ENCODE assay signal across 1 mouse cellular context in the genomic region with DNA sequence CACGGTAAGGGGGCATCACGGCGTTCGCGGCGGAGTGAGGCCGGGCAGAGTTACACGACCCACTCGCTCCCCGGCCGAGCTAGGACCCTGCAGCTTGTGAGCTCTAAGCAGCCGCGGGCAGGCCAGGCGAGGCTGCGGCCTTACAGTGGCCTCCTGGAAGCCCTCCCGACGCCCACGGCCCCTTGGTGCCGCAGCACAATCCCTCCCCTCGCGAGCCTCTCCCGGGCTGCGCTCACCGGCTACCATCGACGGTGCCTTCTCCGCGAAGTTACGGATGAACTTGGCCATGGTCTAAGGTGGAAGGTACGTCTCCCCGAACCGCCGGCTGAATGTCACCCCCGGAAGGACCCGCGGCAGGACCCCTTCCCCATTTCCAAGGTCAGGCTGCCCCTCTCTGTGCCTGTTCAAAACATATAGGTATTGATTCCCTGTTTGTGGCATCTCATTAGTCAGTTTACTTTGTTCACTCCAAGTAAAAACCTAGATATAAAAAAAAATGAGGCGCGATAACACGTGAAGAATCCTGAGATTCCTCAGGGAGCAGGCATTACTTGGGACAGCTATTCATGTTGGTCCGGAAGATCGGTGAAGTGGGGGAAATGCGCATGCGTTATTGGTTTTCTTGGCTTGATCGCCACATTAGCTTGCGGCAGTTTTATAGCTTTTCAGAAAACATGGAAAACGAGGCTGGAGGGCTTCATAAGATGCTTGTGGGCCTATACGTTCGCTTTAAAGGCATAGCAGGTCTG.
TF ChIP-seq lines count a peak whose summit lies in the region.

A gene (minus strand): TSS at position 369 of the 749 bp plus-strand sequence.

TF ChIP-seq in CH12.LX, 34 proteins besides CTCF, POLR2A, EP300 and RAD21 (continued from another document):
- no peak for TF ChIP-seq TCF12 (IDR thresholded peaks at IDR 0.05; ENCODE audit: low read depth, low read length)
- TF ChIP-seq SIN3A (IDR thresholded peaks at IDR 0.05; ENCODE audit: low read length), result peak; percentile 90
- peak; percentile 75; the same call in 1 of the 2 replicates for TF ChIP-seq KAT2A (IDR thresholded peaks at IDR 0.05; ENCODE audit: insufficient replicate concordance, low read length)
- TF ChIP-seq GABPA (IDR thresholded peaks at IDR 0.05; ENCODE audit: insufficient replicate concordance, low read depth, low read length), result no peak; the same call in 1 of the 2 replicates
- no peak for TF ChIP-seq PAX5 (IDR thresholded peaks at IDR 0.05; ENCODE audit: low read length)
- TF ChIP-seq MAX (IDR thresholded peaks at IDR 0.05; ENCODE audit: low read length), result peak; percentile 100
- TF ChIP-seq RCOR1 (conservative IDR thresholded peaks at IDR 0.05; ENCODE audit: low read depth, low read length), result no peak
- peak; percentile 79 for TF ChIP-seq NRF1 (IDR thresholded peaks at IDR 0.05; ENCODE audit: low read depth, low read length)
- no peak for TF ChIP-seq ETS1 (conservative IDR thresholded peaks at IDR 0.05; ENCODE audit: low read depth, low read length)
- TF ChIP-seq CHD1 (IDR thresholded peaks at IDR 0.05; ENCODE audit: low read depth, low read length), result no peak
- no peak for TF ChIP-seq USF2 (conservative IDR thresholded peaks at IDR 0.05; ENCODE audit: low read depth, low read length)
- TF ChIP-seq MYC (IDR thresholded peaks at IDR 0.05; ENCODE audit: low read depth, low read length), result no peak
- TF ChIP-seq JUND (conservative IDR thresholded peaks at IDR 0.05; ENCODE audit: low read depth, low read length), result no peak
- TF ChIP-seq TBP (conservative IDR thresholded peaks at IDR 0.05; ENCODE audit: low read depth, low read length), result peak; percentile 88
- TF ChIP-seq NELFE (IDR thresholded peaks at IDR 0.05; ENCODE audit: low read depth, low read length), result peak; percentile 57
- no peak for TF ChIP-seq ZKSCAN1 (IDR thresholded peaks at IDR 0.05; ENCODE audit: borderline replicate concordance, low read depth, low read length)
- no peak for TF ChIP-seq MAZ (IDR thresholded peaks at IDR 0.05; ENCODE audit: low read depth, low read length)
- TF ChIP-seq CHD2 (IDR thresholded peaks at IDR 0.05; ENCODE audit: low read length), result no peak
- TF ChIP-seq JUN (IDR thresholded peaks at IDR 0.05; ENCODE audit: insufficient read depth, low read depth, low read length), result no peak
- TF ChIP-seq BHLHE40 (IDR thresholded peaks at IDR 0.05; ENCODE audit: low read depth, low read length), result no peak
- no peak for TF ChIP-seq ZC3H11A (IDR thresholded peaks at IDR 0.05; ENCODE audit: low read depth, low read length)
